Mouse (Mus musculus): ENCODE data around the gene Gpr61. TPM values are rescaled to one million over a fixed set of nuclear protein-coding genes. Genes with fewer than 3 reads are reported as not detected.

Gene Gpr61
- total RNA-seq, 2 experiments from 2014 or later, result 0.18 TPM; not detected in 1

GRCm38 (mm10) chr3:108139113-108139512, 15.6 kb downstream of the Gpr61 start:
- intact Hi-C loops (cut with DNase I; ENCODE audit: low total_unique reads), result no loop called here
- no peak for DNase-seq

- DNase-seq, result no peak
- intact Hi-C loops (cut with DNase I; ENCODE audit: low total_unique reads), result no loop called here
Observed at GRCm38 (mm10) chr3:108134701-108135100, 20.0 kb downstream of the Gpr61 start.

DNA sequence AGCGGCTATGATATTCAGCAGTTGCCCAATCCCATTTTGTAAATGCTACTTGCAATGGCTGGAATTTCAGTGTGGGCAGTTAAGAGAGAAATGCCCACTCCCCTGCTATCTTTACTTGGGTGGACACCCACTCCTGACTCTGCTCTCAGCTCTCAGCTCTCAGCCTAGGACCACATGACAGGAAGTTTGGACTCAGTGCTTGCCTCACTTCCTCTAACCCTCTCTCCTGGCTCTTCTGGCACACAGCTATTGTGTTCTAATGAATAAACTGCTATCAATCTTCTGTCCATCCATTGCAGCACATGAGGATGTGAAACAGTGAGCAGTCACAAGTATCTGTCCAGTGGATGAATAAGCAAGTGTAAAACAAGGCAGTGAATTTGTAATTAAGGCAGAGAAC, 22.2 kb downstream of the Gpr61 start:
- intact Hi-C loops (cut with DNase I; ENCODE audit: low total_unique reads), result no loop called here
- DNase-seq, result no peak

DNA sequence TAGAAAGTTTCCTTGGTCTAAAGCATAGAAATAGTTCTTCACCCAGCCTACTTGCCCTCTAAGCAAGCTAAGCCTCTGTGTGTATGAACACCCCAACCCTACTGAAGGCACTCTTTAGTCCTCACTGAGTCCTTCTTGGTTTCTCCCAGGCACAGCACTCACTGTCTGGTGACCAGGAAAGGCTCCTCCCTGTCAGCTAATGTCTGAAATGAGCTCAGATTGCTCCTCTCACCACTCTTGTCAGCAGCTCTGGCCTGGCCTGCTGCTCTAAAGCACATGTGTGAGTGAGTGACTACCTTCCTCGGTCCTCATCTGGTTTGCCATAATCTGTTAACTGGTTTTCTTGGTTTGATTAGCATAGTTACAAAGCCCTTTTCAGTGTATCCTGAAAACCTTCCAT, 22.9 kb downstream of the Gpr61 start:
- DNase-seq, result no peak
- intact Hi-C loops (cut with DNase I; ENCODE audit: low total_unique reads), result no loop called here

GRCm38 (mm10) chr3:108131216-108131615, 23.5 kb downstream of the Gpr61 start:
- DNase-seq, result no peak
- intact Hi-C loops (cut with DNase I; ENCODE audit: low total_unique reads), result no loop called here

DNA sequence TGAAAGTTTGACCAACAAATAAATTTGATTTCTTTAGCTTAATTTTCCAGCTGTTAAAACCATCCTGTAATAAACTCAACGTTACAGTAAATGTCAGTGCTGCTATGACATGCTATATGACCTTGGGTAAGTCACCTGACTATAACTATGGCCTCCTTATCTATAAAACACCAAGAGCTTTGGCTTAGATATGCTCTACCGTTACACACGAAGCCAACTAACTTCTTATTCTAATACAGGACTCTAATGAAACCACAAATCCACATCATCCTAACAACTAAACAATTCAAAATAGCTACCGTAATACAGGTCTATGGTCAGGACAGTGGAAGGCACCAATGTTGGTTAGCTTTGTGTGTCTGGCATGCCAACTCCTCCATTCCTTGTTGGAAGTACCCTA, 24.9 kb downstream of the Gpr61 start:
- DNase-seq, result no peak
- intact Hi-C loops (cut with DNase I; ENCODE audit: low total_unique reads), result no loop called here

DNA sequence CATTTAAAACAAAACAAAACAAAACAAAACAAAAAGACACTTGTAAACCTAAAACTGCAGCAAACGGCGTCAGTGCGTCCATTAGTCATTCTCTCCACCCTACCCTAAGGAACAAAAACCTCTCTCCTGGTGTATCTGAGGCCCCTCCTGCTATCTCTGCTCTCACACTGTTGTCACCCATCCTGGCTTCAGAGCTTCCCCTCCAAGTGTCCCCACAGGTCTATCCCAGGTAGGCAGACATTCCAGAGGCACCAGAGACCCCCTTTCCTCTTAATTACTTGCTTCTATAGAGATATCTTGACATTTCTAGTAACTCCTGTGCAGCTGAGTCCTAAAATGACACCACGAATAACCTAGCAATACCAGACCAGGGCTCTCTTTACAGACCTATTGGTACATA, 25.3 kb downstream of the Gpr61 start:
- intact Hi-C loops (cut with DNase I; ENCODE audit: low total_unique reads), result no loop called here
- DNase-seq, result no peak

DNA sequence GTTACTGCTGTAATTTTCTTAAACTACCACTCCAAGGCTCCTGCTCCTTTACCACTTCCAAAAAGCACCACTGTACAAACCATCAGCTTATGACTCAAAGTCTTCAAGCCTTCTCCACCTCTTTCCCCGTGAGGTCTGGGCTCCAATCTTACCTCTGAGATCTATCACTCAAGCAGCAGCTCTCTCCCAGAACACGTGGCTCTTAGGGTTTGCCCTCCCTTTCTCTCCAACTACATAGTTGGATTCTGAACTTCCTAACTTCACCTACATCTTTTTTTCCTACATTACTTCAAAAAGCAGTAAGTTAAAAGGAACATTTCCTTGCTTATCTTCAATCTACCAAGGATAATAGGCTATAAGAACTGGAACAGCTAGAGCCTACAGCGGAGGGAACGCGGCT, 26.2 kb downstream of the Gpr61 start:
- no peak for DNase-seq
- intact Hi-C loops (cut with DNase I; ENCODE audit: low total_unique reads), result no loop called here

DNA sequence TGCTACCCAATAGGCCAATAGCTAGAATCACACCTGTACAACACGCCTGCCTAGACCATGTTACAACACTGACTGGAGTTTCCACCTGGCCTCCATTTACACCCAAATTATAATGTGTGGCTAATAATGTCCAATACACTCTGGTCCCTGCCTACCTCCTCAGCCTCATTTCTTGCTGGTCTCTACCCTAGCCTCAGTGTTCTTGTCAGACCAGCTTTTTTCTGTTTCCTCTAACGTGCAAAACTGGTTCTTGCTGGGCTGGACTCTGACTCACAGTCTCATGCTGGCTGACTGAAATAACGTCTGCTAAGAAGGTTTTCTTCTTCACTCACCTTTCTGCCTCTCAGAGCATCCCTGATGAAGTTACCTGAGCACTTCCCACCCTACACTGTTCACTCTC, 28.4 kb downstream of the Gpr61 start:
- intact Hi-C loops (cut with DNase I; ENCODE audit: low total_unique reads), result no loop called here
- no peak for DNase-seq

- intact Hi-C loops (cut with DNase I; ENCODE audit: low total_unique reads), result no loop called here
- no peak for DNase-seq
Observed at GRCm38 (mm10) chr3:108124131-108124530, 30.6 kb downstream of the Gpr61 start.

DNA sequence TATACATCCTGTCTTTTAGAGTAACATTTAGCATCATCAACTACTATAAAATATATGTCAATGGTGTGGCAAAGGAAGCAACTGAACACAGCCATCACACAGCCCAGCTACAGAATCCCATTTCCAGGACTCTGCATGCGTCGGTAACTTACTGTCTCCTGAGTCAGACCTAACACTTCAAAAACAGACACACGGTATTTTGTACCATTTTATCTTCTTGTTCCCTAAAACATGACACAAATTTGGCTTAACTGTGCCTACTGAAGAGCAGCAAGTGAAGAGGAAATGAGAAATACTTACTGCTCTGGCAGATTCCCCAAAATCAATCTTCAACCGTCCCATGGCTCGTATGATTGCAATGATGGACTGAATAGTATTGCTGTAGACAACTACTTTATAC, 31.4 kb downstream of the Gpr61 start:
- no peak for DNase-seq
- intact Hi-C loops (cut with DNase I; ENCODE audit: low total_unique reads), result no loop called here

GRCm38 (mm10) chr3:108121101-108121500, 33.6 kb downstream of the Gpr61 start:
- intact Hi-C loops (cut with DNase I; ENCODE audit: low total_unique reads), result no loop called here

GRCm38 (mm10) chr3:108117465-108117864, 37.2 kb downstream of the Gpr61 start:
- intact Hi-C loops (cut with DNase I; ENCODE audit: low total_unique reads), result no loop called here
- no peak for DNase-seq

More at GRCm38 (mm10) chr3:108121101-108121500, 33.6 kb downstream of the Gpr61 start:
- no peak for DNase-seq

- no peak for DNase-seq
- intact Hi-C loops (cut with DNase I; ENCODE audit: low total_unique reads), result no loop called here
Observed at GRCm38 (mm10) chr3:108113591-108114289, 40.9 kb downstream of the Gpr61 start.

DNA sequence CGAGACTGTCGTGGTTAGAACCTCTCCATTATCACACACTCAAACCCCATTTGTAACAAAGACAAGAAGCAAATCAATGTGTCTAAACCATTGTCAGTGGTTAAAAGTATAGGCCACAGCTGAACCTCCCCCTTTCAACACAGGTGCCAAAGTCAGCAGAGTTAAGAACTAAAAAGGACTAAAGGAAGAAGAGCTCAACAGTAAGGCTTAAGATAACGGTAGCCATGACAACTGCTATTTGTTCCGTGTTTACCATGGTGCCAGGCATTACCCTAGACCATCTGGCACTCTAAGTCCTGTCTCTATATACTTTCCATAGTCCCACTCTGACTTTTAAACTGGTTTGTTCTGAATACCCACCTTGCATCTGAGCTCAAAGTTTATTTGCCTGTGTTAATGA, 42.0 kb downstream of the Gpr61 start:
- intact Hi-C loops (cut with DNase I; ENCODE audit: low total_unique reads), result no loop called here
- DNase-seq, result no peak

GRCm38 (mm10) chr3:108112246-108112645, 42.4 kb downstream of the Gpr61 start:
- intact Hi-C loops (cut with DNase I; ENCODE audit: low total_unique reads), result no loop called here

DNA sequence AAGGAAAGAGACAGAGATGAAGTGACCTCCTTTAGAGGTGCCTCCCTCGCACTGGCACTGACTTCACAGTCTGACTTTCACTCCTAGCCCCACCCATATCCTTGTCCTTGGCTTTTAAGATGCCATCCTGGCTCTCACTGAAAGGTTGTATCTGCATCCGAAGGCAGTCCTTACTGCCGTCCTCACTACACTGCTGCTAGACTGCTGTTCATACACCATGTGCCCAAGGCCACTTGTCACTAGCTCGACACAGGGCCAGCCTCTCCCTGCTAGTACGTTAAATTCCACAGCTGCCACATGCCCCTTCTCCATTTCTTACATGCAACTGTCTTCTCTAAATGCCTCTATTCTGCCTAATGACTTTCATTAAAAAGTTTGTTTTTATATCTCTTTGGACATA, 43.4 kb downstream of the Gpr61 start:
- no peak for DNase-seq
- intact Hi-C loops (cut with DNase I; ENCODE audit: low total_unique reads), result no loop called here

More at GRCm38 (mm10) chr3:108112246-108112645, 42.4 kb downstream of the Gpr61 start:
- DNase-seq, result no peak

DNA sequence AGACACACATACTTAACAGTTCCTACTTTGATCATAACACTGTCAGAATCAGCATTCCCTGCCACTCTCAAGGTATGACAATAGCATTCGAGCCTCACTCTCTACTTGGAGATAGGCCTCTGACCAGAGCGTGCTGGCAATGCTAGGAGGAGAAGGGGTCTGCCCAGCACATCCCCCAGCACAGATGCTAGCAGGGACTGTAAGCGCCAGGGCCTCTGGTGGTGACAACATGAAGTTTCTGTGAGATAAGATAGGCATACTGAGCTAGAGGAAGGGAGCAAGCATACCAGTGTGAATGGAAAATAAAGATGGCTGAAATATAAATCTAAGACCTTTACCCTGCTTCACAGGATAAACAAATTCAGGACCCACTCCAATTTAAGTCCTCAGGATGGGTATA, 49.4 kb downstream of the Gpr61 start:
- intact Hi-C loops (cut with DNase I; ENCODE audit: low total_unique reads), result no loop called here

GRCm38 (mm10) chr3:108102075-108102474, 52.6 kb downstream of the Gpr61 start:
- intact Hi-C loops (cut with DNase I; ENCODE audit: low total_unique reads), result no loop called here
- DNase-seq, result no peak

More for the DNA sequence above, 49.4 kb downstream of the Gpr61 start:
- DNase-seq, result no peak

GRCm38 (mm10) chr3:108101594-108101993, 53.1 kb downstream of the Gpr61 start:
- intact Hi-C loops (cut with DNase I; ENCODE audit: low total_unique reads), result no loop called here
- no peak for DNase-seq

Measured in gastrocnemius, postnatal 14 days (tissue).